9 mouse cellular contexts compared by ENCODE assay signal in the genomic region with DNA sequence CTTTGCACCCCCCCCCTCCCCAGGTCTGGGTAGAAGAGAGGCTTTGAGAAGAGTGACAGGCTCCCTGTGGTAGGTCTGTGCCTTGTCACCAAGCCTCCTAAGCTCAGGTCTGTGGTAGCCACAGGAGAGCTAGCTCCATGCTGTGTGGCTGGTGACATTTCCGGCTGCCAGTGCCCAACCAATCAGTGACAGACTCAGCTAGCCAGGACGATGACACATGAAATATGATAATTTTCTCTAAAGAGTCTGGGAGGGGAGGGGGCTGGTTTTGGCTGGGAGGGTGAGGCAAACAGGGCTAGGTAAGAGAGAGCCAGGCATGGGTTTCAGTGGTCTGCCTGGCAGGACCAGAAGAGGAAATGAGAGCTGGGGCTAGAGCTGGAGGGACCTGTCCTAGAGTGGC.
DNase-seq lines count a peak whose midpoint lies in the region; ATAC-seq and TF ChIP-seq lines count a peak whose summit lies in the region.
"Had no signal": no experiment of that assay in that cellular context is flagged by ENCODE, and none has a peak within 500 bp of the region (broad histone marks: within the 10 kb centered on the region; RNA-seq: fewer than 3 reads in every experiment).

No protein-coding gene starts in this region.

- H3K27ac ChIP-seq in forebrain, embryonic 15.5 days (replicated peaks): 0 out of 2 replicates have a peak overlapping the region, but pooled peaks have one; percentile 15
- H3K27ac ChIP-seq: heart, embryonic 15.5 days had no signal

- no peaks in the 10 kb centered on the region for H3K36me3 ChIP-seq in forebrain, embryonic 15.5 days
- H3K36me3 ChIP-seq: heart, embryonic 15.5 days had no signal

- no peaks in the 10 kb centered on the region for H3K9me3 ChIP-seq in forebrain, embryonic 15.5 days
- H3K9me3 ChIP-seq: heart, embryonic 15.5 days had no signal

- no peak for TF ChIP-seq POLR2A in brain, embryonic 14.5 days (IDR thresholded peaks at IDR 0.05; ENCODE audit: borderline replicate concordance, extremely low read depth, insufficient read depth, insufficient read length, poor library complexity, severe bottlenecking)

- H3K9ac ChIP-seq in forebrain, embryonic 15.5 days (replicated peaks): no peak overlapping the region
- H3K9ac ChIP-seq: heart, embryonic 15.5 days had no signal

- intact Hi-C loops in left cerebral cortex, postnatal 14 days (cut with DNase I): loop anchor here (5.0 to 10.0 kb wide), 3 partner anchors 80 to 315 kb away; partner anchors contain the start of gene Hivep3

- no peak overlapping the region for H3K4me3 ChIP-seq in forebrain, embryonic 15.5 days
- H3K4me3 ChIP-seq: heart, embryonic 15.5 days had no signal

- H3K4me1 ChIP-seq in forebrain, embryonic 15.5 days: peaks cover 47% of the 10 kb centered on the region

- peak; percentile 48 for DNase-seq in layer of hippocampus, adult 11-12 months (ENCODE audit: low spot score)
- DNase-seq in layer of hippocampus, adult 9-10 months (ENCODE audit: low spot score): no peak
- DNase-seq in brain, embryonic 14.5 days (ENCODE audit: low read depth): peak; percentile 54
- peak; percentile 60 to 83 for DNase-seq in left cerebral cortex, postnatal 14 days (ENCODE audit: low spot score in 2 of 2)
- DNase-seq in right cerebral cortex, adult 18-20 months: peak; percentile 73
- DNase-seq in neural tube, embryonic 10.5 days (ENCODE audit: extremely low spot score, low spot score): no peak
- no peak for DNase-seq in ovary, postnatal 10 days (ENCODE audit: low spot score)

- peak; percentile 35; the same call in 1 of the 2 replicates for ATAC-seq in forebrain, embryonic 15.5 days (replicated peaks)

- H3K27me3 ChIP-seq in forebrain, embryonic 15.5 days: no peaks in the 10 kb centered on the region
- H3K27me3 ChIP-seq: heart, embryonic 15.5 days had no signal

- H3K4me2 ChIP-seq in forebrain, embryonic 15.5 days (replicated peaks): no peak overlapping the region
- H3K4me2 ChIP-seq: heart, embryonic 15.5 days had no signal

- TF ChIP-seq CTCF in brain, embryonic 14.5 days (IDR thresholded peaks at IDR 0.05; ENCODE audit: borderline replicate concordance, extremely low read depth, insufficient read depth, insufficient read length): no peak

- 20% methylated on average over 2 of the region's 2 CpGs for WGBS in forebrain, embryonic 15.5 days

Comparison
In these comparisons a context has a peak if more than half of its experiments do, and no peak if none do; other contexts are left out.
1. DNase-seq: peak in layer of hippocampus, adult 11-12 months (single experiment), brain, embryonic 14.5 days (single experiment), left cerebral cortex, postnatal 14 days (2 of 2) and right cerebral cortex, adult 18-20 months (single experiment); none in layer of hippocampus, adult 9-10 months (single experiment), neural tube, embryonic 10.5 days (single experiment) and ovary, postnatal 10 days (single experiment).